Mouse (Mus musculus) MEL (cell line): ENCODE results near the gene Txn2.

Source experiments
- CTCF ChIP-seq, 3 experiments: IDR thresholded peaks in 2 of 3; conservative IDR thresholded peaks in 1 of 3; 2 replicates each; pipeline ENCODE4 v1.5.1; 2011 to 2012; ENCODE audit warnings: low read length in 3 of 3, low read depth in 2 of 3, mild to moderate bottlenecking in 2 of 3, improper control_type of control experiment in 1 of 3, inconsistent platforms in 1 of 3, mixed read lengths in 1 of 3, moderate library complexity in 1 of 3; ENCODE audit not compliant: control insufficient read depth in 1 of 3, insufficient read depth in 1 of 3, poor library complexity in 1 of 3, severe bottlenecking in 1 of 3
- ELF1 ChIP-seq: IDR thresholded peaks from 2 replicates; pipeline ENCODE4 v1.6.1; 2014; ENCODE audit warnings: low read depth, mild to moderate bottlenecking, inconsistent platforms, low read length, improper control_type of control experiment, moderate library complexity
- KAT2A ChIP-seq: conservative IDR thresholded peaks from 2 replicates; pipeline ENCODE4 v1.6.1; 2012; ENCODE audit warnings: low read depth, low read length, improper control_type of control experiment, inconsistent platforms
- USF1 ChIP-seq: IDR thresholded peaks from 2 replicates; pipeline ENCODE4 v1.6.1; 2014; ENCODE audit warnings: low read depth, mild to moderate bottlenecking, inconsistent platforms, low read length, improper control_type of control experiment, moderate library complexity

GRCm38 (mm10) chr15:77883697-77884010 is 45.2 kb downstream of the Txn2 start:
- TF ChIP-seq ELF1: no peak
- TF ChIP-seq KAT2A: no peak
- TF ChIP-seq CTCF (IDR thresholded peaks at IDR 0.05 in 2 of 3, conservative IDR thresholded peaks at IDR 0.05 in 1 of 3; ENCODE audit: control insufficient read depth in 1 of 3, insufficient read depth in 1 of 3, low read depth in 2 of 3, low read length in 3 of 3, poor library complexity in 1 of 3, severe bottlenecking in 1 of 3): no peak
- no peak for TF ChIP-seq USF1
